Mouse (Mus musculus): Measurements from ENCODE around the gene Bach2. TPM values are rescaled to one million over a fixed set of nuclear protein-coding genes. Genes with fewer than 3 reads are reported as not detected.

The Bach2 gene
- polyA plus RNA-seq, 1 experiment from 2014 or later = 7.3 TPM

- ATAC-seq (ENCODE audit: low read depth) (no peak), DNase-seq (ENCODE audit: low spot score) (peak; percentile 63)
- H3K4me3 ChIP-seq (ENCODE audit: low read depth, low read length) = no peak overlapping the region
- H3K4me2 ChIP-seq (ENCODE audit: low read depth, low read length) = no peak overlapping the region
- H3K9ac ChIP-seq (ENCODE audit: low read depth, low read length) = no peak overlapping the region
- H3K27ac ChIP-seq (replicated peaks; ENCODE audit: low read depth, low read length) = no peak overlapping the region
- no peaks in the 10 kb centered on the region for H3K27me3 ChIP-seq (replicated peaks; ENCODE audit: control insufficient read depth, insufficient read depth, low read length)
- H3K36me3 ChIP-seq (ENCODE audit: control insufficient read depth, insufficient read depth, low read length) = no peaks in the 10 kb centered on the region
- H3K9me3 ChIP-seq (ENCODE audit: control insufficient read depth, low read length) = no peaks in the 10 kb centered on the region
- H3K4me1 ChIP-seq (ENCODE audit: control insufficient read depth, insufficient read depth, low read length) = peaks cover 24% of the 10 kb centered on the region
- 11% methylated on average over 2 of the region's 2 CpGs for WGBS
Observed at GRCm38 (mm10) chr4:32524282-32524681, 285.7 kb downstream of the Bach2 start.

GRCm38 (mm10) chr4:32525000-32525399, 286.4 kb downstream of the Bach2 start:
- no peak for DNase-seq (ENCODE audit: low spot score)
- Histone ChIP-seq H3K4me2 (ENCODE audit: low read depth, low read length) (no peak overlapping the region), H3K27me3 (replicated peaks; ENCODE audit: control insufficient read depth, insufficient read depth, low read length) (no peaks in the 10 kb centered on the region), H3K4me3 (ENCODE audit: low read depth, low read length) (no peak overlapping the region), H3K27ac (replicated peaks; ENCODE audit: low read depth, low read length) (no peak overlapping the region), H3K36me3 (ENCODE audit: control insufficient read depth, insufficient read depth, low read length) (no peaks in the 10 kb centered on the region), H3K4me1 (ENCODE audit: control insufficient read depth, insufficient read depth, low read length) (peaks cover 24% of the 10 kb centered on the region), H3K9me3 (ENCODE audit: control insufficient read depth, low read length) (no peaks in the 10 kb centered on the region), H3K9ac (ENCODE audit: low read depth, low read length) (no peak overlapping the region)
- ATAC-seq (ENCODE audit: low read depth) = no peak
- WGBS = 68% methylated on average over 5 of the region's 5 CpGs

GRCm38 (mm10) chr4:32526228-32526836, 287.7 kb downstream of the Bach2 start:
- peaks cover 16% of the 10 kb centered on the region for H3K4me1 ChIP-seq (ENCODE audit: control insufficient read depth, insufficient read depth, low read length)
- no peak for ATAC-seq (ENCODE audit: low read depth)
- 61% methylated on average over 9 of the region's 9 CpGs for WGBS
- no peak overlapping the region for H3K9ac ChIP-seq (ENCODE audit: low read depth, low read length)
- no peak for DNase-seq (ENCODE audit: low spot score)
- no peak overlapping the region for H3K27ac ChIP-seq (replicated peaks; ENCODE audit: low read depth, low read length)
- H3K4me3 ChIP-seq (ENCODE audit: low read depth, low read length) = no peak overlapping the region
- H3K27me3 ChIP-seq (replicated peaks; ENCODE audit: control insufficient read depth, insufficient read depth, low read length) = no peaks in the 10 kb centered on the region
- no peaks in the 10 kb centered on the region for H3K9me3 ChIP-seq (ENCODE audit: control insufficient read depth, low read length)
- H3K36me3 ChIP-seq (ENCODE audit: control insufficient read depth, insufficient read depth, low read length) = no peaks in the 10 kb centered on the region
- H3K4me2 ChIP-seq (ENCODE audit: low read depth, low read length) = no peak overlapping the region

DNA sequence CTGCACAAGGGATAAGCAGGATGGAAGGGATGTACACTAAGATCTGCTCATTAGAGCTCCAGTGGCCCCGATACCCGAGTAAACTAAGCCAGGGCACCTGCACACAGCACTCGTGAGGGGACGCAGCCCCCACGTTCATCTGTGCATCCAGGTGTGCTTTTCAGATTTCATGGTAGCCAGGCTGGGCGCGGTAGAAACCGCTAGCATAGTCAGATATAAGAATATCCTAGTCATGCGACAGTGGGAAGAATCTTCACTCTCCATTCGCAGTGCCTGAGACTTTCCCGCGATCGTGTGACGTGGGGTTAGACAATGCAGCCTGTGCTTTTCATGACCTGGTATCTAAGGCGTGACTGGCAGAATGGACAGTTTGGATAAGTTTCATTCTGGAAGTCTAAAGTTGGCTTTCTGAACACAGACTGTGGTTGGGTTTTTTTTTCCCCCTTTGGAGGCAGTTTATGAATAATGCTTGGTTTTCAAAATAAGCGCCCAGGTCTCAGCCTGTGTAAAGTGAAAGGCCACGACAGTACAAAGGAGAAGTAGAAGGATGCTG, 290.9 kb downstream of the Bach2 start:
- H3K4me1 ChIP-seq (ENCODE audit: control insufficient read depth, insufficient read depth, low read length) = peaks cover 14% of the 10 kb centered on the region
- DNase-seq (ENCODE audit: low spot score) (no peak), ATAC-seq (ENCODE audit: low read depth) (no peak)

DNA sequence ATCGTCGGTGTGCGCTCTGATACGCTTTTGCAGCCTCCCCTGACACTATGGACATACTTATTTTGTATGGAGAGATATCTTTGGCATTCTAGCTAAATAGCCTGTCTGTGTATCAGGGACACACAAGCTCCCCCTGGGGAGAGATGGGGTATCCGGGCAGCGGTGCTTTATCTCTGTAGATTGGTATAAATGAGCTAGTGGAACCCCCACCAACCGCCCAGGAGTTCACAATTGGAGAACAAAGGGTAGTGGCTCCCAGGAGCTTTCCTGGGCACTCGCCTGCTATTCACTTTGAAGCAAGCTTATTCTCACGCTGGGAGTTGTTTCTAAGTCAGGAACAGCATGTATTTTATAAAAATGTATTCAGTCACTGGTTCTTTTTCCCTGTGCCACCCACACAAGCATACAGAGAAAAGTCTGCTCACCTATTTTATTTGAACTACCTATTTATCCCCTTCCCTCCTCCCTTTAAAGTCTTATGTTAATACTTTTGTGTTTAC, 291.9 kb downstream of the Bach2 start:
- peak overlapping the region; percentile 21; the same call in 1 of the 2 replicates for H3K4me3 ChIP-seq (ENCODE audit: low read depth, low read length)
- no peaks in the 10 kb centered on the region for H3K36me3 ChIP-seq (ENCODE audit: control insufficient read depth, insufficient read depth, low read length)
- peak overlapping the region; percentile 52 for H3K4me2 ChIP-seq (ENCODE audit: low read depth, low read length)
- H3K27me3 ChIP-seq (replicated peaks; ENCODE audit: control insufficient read depth, insufficient read depth, low read length) = no peaks in the 10 kb centered on the region
- peaks cover 14% of the 10 kb centered on the region for H3K4me1 ChIP-seq (ENCODE audit: control insufficient read depth, insufficient read depth, low read length)
- 53% methylated on average over 9 of the region's 9 CpGs for WGBS
- peak; percentile 45 for DNase-seq (ENCODE audit: low spot score)
- H3K9me3 ChIP-seq (ENCODE audit: control insufficient read depth, low read length) = no peaks in the 10 kb centered on the region
- ATAC-seq (ENCODE audit: low read depth) = no peak
- H3K27ac ChIP-seq (replicated peaks; ENCODE audit: low read depth, low read length) = peak overlapping the region; percentile 41; the same call in 1 of the 2 replicates
- peak overlapping the region; percentile 44; the same call in 1 of the 2 replicates for H3K9ac ChIP-seq (ENCODE audit: low read depth, low read length)

More for the DNA sequence above, 290.9 kb downstream of the Bach2 start:
- Histone ChIP-seq H3K27ac (replicated peaks; ENCODE audit: low read depth, low read length) (no peak overlapping the region; the same call in 1 of the 2 replicates), H3K36me3 (ENCODE audit: control insufficient read depth, insufficient read depth, low read length) (no peaks in the 10 kb centered on the region), H3K27me3 (replicated peaks; ENCODE audit: control insufficient read depth, insufficient read depth, low read length) (no peaks in the 10 kb centered on the region), H3K4me3 (ENCODE audit: low read depth, low read length) (no peak overlapping the region), H3K9ac (ENCODE audit: low read depth, low read length) (no peak overlapping the region), H3K4me2 (ENCODE audit: low read depth, low read length) (no peak overlapping the region), H3K9me3 (ENCODE audit: control insufficient read depth, low read length) (no peaks in the 10 kb centered on the region)
- WGBS = 84% methylated on average over 17 of the region's 17 CpGs

GRCm38 (mm10) chr4:32530921-32531846, 292.6 kb downstream of the Bach2 start:
- peak overlapping the region; percentile 57; the same call in 1 of the 2 replicates for H3K27ac ChIP-seq (replicated peaks; ENCODE audit: low read depth, low read length)
- peak overlapping the region; percentile 52 for H3K4me2 ChIP-seq (ENCODE audit: low read depth, low read length)
- no peaks in the 10 kb centered on the region for H3K27me3 ChIP-seq (replicated peaks; ENCODE audit: control insufficient read depth, insufficient read depth, low read length)
- WGBS = 14% methylated on average over 28 of the region's 28 CpGs
- peak; percentile 92 for DNase-seq (ENCODE audit: low spot score)
- H3K4me3 ChIP-seq (ENCODE audit: low read depth, low read length) = peak overlapping the region; percentile 21
- H3K4me1 ChIP-seq (ENCODE audit: control insufficient read depth, insufficient read depth, low read length) = peaks cover 16% of the 10 kb centered on the region
- no peaks in the 10 kb centered on the region for H3K36me3 ChIP-seq (ENCODE audit: control insufficient read depth, insufficient read depth, low read length)
- ATAC-seq (ENCODE audit: low read depth) = peak; percentile 89
- peak overlapping the region; percentile 44 for H3K9ac ChIP-seq (ENCODE audit: low read depth, low read length)
- no peaks in the 10 kb centered on the region for H3K9me3 ChIP-seq (ENCODE audit: control insufficient read depth, low read length)

GRCm38 (mm10) chr4:32532079-32532478, 293.5 kb downstream of the Bach2 start:
- no peak overlapping the region for H3K9ac ChIP-seq (ENCODE audit: low read depth, low read length)
- peak overlapping the region; percentile 52 for H3K4me2 ChIP-seq (ENCODE audit: low read depth, low read length)
- 38% methylated on average over 8 of the region's 8 CpGs for WGBS
- H3K27me3 ChIP-seq (replicated peaks; ENCODE audit: control insufficient read depth, insufficient read depth, low read length) = no peaks in the 10 kb centered on the region
- no peaks in the 10 kb centered on the region for H3K36me3 ChIP-seq (ENCODE audit: control insufficient read depth, insufficient read depth, low read length)
- DNase-seq (ENCODE audit: low spot score) (peak; percentile 59), ATAC-seq (ENCODE audit: low read depth) (no peak)
- H3K27ac ChIP-seq (replicated peaks; ENCODE audit: low read depth, low read length) = peak overlapping the region; percentile 57; the same call in 1 of the 2 replicates
- H3K4me3 ChIP-seq (ENCODE audit: low read depth, low read length) = peak overlapping the region; percentile 21; the same call in 1 of the 2 replicates
- H3K4me1 ChIP-seq (ENCODE audit: control insufficient read depth, insufficient read depth, low read length) = peaks cover 25% of the 10 kb centered on the region
- no peaks in the 10 kb centered on the region for H3K9me3 ChIP-seq (ENCODE audit: control insufficient read depth, low read length)

DNA sequence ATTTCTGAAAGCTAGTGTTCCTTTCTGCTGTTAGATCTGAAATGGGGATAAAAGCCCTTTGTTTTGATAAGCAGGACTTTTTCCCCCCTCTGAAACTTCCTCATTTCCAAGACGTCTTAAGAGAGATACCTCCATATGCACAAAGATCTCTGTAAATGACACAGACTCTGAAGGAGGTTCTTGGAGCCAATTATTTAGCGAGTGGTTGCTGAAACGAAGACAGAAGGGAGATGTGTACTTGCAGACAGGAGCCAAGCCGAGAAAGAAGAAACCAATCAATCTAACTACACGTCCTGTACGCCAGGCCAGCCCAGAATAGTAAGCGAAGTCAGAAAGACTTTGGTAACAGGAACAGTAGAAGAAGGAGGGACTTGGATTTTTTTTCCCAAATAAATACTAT, 295.1 kb downstream of the Bach2 start:
- Histone ChIP-seq H3K4me3 (ENCODE audit: low read depth, low read length) (no peak overlapping the region), H3K4me1 (ENCODE audit: control insufficient read depth, insufficient read depth, low read length) (peaks cover 30% of the 10 kb centered on the region), H3K9ac (ENCODE audit: low read depth, low read length) (no peak overlapping the region), H3K36me3 (ENCODE audit: control insufficient read depth, insufficient read depth, low read length) (no peaks in the 10 kb centered on the region), H3K4me2 (ENCODE audit: low read depth, low read length) (no peak overlapping the region), H3K27ac (replicated peaks; ENCODE audit: low read depth, low read length) (no peak overlapping the region), H3K27me3 (replicated peaks; ENCODE audit: control insufficient read depth, insufficient read depth, low read length) (no peaks in the 10 kb centered on the region), H3K9me3 (ENCODE audit: control insufficient read depth, low read length) (no peaks in the 10 kb centered on the region)
- DNase-seq (ENCODE audit: low spot score) (no peak), ATAC-seq (ENCODE audit: low read depth) (no peak)
- WGBS = 57% methylated on average over 7 of the region's 7 CpGs
